Mouse (Mus musculus): ENCODE results near the gene Pik3c2g.

GRCm38 (mm10) chr6:139849931-139850330, 262.9 kb downstream of the Pik3c2g start:
- TF ChIP-seq MAX (IDR thresholded peaks at IDR 0.05; ENCODE audit: low read depth) (no peak), USF1 (IDR thresholded peaks at IDR 0.05; ENCODE audit: low read depth) (no peak)
